Mouse (Mus musculus) forebrain, embryonic 11.5 days (tissue): ENCODE measurements around the gene Mark3. TPM values are rescaled to one million over a fixed set of nuclear protein-coding genes. Genes with fewer than 3 reads are reported as not detected.
A peak's percentile ranks its signal among the peaks of the same experiment; 100 is the strongest.

Experiments used
- ATAC-seq: fragments of 200-750 bp; cut with Nextera tagmentation; replicated peaks from 2 replicates; pipeline ENCODE4 v1.8.0; 2017; ENCODE audit warnings: moderate TSS enrichment; ENCODE audit not compliant: low FRiP score
- DNase-seq: peaks from one replicate; pipeline ENCODE4 v3.0.0-alpha.2; 2017; ENCODE audit warnings: low spot score
- H3K27ac ChIP-seq: fragments of 300-500 bp; sonication (generic); 2 replicates; pipeline ENCODE4 v1.5.1; 2014; ENCODE audit warnings: low read depth, low read length
- H3K27me3 ChIP-seq: fragments of 300-500 bp; sonication (generic); 2 replicates; pipeline ENCODE4 v1.6.1; 2014; ENCODE audit warnings: mild to moderate bottlenecking, low read length, mixed read lengths; ENCODE audit not compliant: control insufficient read depth, insufficient read depth
- H3K36me3 ChIP-seq: fragments of 300-500 bp; sonication (generic); 2 replicates; pipeline ENCODE4 v1.6.1; 2014; ENCODE audit warnings: mild to moderate bottlenecking, low read length, moderate library complexity, mixed read lengths; ENCODE audit not compliant: control insufficient read depth, insufficient read depth
- H3K4me1 ChIP-seq: fragments of 300-500 bp; sonication (generic); replicated peaks from 2 replicates; pipeline ENCODE4 v1.6.1; 2014; ENCODE audit warnings: low read length, mixed read lengths; ENCODE audit not compliant: control insufficient read depth, insufficient read depth
- H3K4me2 ChIP-seq: fragments of 300-500 bp; sonication (generic); 2 replicates; pipeline ENCODE4 v1.6.1; 2014; ENCODE audit warnings: low read depth, mild to moderate bottlenecking, low read length, moderate library complexity, mixed read lengths; ENCODE audit not compliant: severe bottlenecking
- H3K4me3 ChIP-seq: fragments of 300-500 bp; sonication (generic); 2 replicates; pipeline ENCODE4 v1.5.1; 2014; ENCODE audit warnings: low read depth, low read length
- H3K9ac ChIP-seq: fragments of 300-500 bp; sonication (generic); 2 replicates; pipeline ENCODE4 v1.6.1; 2014; ENCODE audit warnings: low read length
- H3K9me3 ChIP-seq: fragments of 300-500 bp; sonication (generic); 2 replicates; pipeline ENCODE4 v1.6.1; 2016; ENCODE audit warnings: low read length, mixed read lengths; ENCODE audit not compliant: control insufficient read depth
- WGBS: fragments of 180-500 bp; shearing (Covaris S2); extraction: QIAGEN DNeasy Blood & Tissue Kit; methylation state at CpG from one replicate; pipeline ENCODE4 v1.1.7; 2014; 5-methylcytosine and 5-hydroxymethylcytosine counted together
- polyA plus RNA-seq: library from polyadenylated mRNA; unstranded; fragments of >200 nt; fragmentation: Nextera tagmentation; extraction: Ambion mirVana; gene quantifications from 2 replicates; pipeline ENCODE4 v1.2.1, GENCODE M21; 2014

Gene Mark3
- polyA plus RNA-seq, 1 experiment from 2014 or later = 69.1 TPM

GRCm38 (mm10) chr12:111688069-111688428 is 113.7 kb downstream of the Mark3 start:
- no peak overlapping the region for H3K4me3 ChIP-seq

GRCm38 (mm10) chr12:111689426-111689825 is 115.1 kb downstream of the Mark3 start:
- DNase-seq (no peak), ATAC-seq (no peak)
- no peak overlapping the region for H3K9ac ChIP-seq
- H3K36me3 ChIP-seq = no peaks in the 10 kb centered on the region
- H3K9me3 ChIP-seq = no peaks in the 10 kb centered on the region
- H3K4me2 ChIP-seq = no peak overlapping the region
- no peaks in the 10 kb centered on the region for H3K27me3 ChIP-seq
- WGBS = 90% methylated on average over 11 of the region's 11 CpGs
- H3K4me3 ChIP-seq = no peak overlapping the region
- H3K4me1 ChIP-seq = peaks cover 45% of the 10 kb centered on the region
- H3K27ac ChIP-seq = no peak overlapping the region

More at GRCm38 (mm10) chr12:111688069-111688428, 113.7 kb downstream of the Mark3 start:
- Histone ChIP-seq H3K4me2 (no peak overlapping the region), H3K4me1 (peaks cover 34% of the 10 kb centered on the region), H3K27ac (peak overlapping the region; percentile 68; the same call in 1 of the 2 replicates), H3K36me3 (no peaks in the 10 kb centered on the region; the same call in 1 of the 2 replicates), H3K9me3 (no peaks in the 10 kb centered on the region), H3K27me3 (no peaks in the 10 kb centered on the region), H3K9ac (peak overlapping the region; percentile 52; the same call in 1 of the 2 replicates)
- WGBS = 31% methylated on average over 2 of the region's 2 CpGs
- DNase-seq = no peak
- ATAC-seq = no peak

DNA sequence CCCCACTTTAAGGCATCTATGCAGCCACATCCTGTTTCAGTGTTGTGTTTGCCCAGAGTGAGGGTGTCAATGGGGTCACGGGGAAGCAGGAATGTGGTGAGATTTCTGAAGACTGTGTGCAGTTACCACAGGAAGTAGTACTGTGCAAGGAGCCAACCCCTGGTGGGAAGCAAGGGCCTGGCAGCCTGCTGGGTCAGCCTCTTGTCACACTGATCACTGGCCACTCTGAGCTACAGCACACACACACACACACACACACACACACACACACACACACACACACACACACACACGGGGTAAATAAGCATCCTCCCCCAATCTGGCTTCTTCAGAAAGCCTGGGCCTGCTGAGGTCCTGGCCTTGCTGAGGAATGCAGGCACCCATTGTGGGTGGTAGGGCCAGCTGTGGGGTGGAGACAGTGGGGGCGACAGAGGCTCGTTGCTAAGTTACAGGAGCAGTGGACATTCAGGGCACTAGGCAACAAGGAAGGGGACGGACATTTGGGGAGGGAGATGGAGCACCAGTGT is 117.1 kb downstream of the Mark3 start:
- Histone ChIP-seq H3K27ac (peak overlapping the region; percentile 95), H3K4me2 (no peak overlapping the region), H3K4me3 (no peak overlapping the region), H3K4me1 (peaks cover 63% of the 10 kb centered on the region), H3K27me3 (no peaks in the 10 kb centered on the region), H3K9me3 (no peaks in the 10 kb centered on the region), H3K36me3 (no peaks in the 10 kb centered on the region), H3K9ac (peak overlapping the region; percentile 47)
- whole genome bisulfite sequencing = 6% methylated on average over 5 of the region's 5 CpGs
- DNase-seq (peak; percentile 78), ATAC-seq (peak; percentile 19; the same call in 1 of the 2 replicates)

DNA sequence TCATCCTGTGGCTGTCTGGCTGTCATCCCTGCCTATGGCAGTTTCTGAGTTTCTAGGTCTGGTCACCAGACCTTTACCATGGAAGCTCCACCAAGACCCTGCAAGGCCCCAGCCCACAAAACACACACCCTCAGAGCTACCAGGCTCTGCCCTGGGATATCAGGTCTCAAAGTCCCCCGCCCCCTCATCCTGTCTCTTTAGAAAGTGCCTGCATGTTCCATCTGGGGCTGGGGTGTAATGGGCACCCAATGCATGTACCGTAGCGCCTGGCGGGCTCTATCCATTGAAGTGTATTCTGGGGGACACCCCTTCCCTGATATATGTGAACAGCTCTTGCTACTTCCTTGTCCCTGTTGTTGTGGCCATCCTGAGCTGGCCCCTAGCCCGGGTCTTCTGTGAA is 118.6 kb downstream of the Mark3 start:
- ATAC-seq = no peak
- Histone ChIP-seq H3K4me1 (peaks cover 56% of the 10 kb centered on the region), H3K27ac (peak overlapping the region; percentile 95), H3K27me3 (no peaks in the 10 kb centered on the region), H3K36me3 (no peaks in the 10 kb centered on the region), H3K9ac (peak overlapping the region; percentile 58), H3K4me2 (peak overlapping the region; percentile 40; the same call in 1 of the 2 replicates), H3K9me3 (no peaks in the 10 kb centered on the region), H3K4me3 (no peak overlapping the region)
- 73% methylated on average over 5 of the region's 5 CpGs for WGBS
- DNase-seq = no peak

GRCm38 (mm10) chr12:111693341-111694270 is 119.3 kb downstream of the Mark3 start:
- Histone ChIP-seq H3K27ac (peak overlapping the region; percentile 95), H3K4me1 (peaks cover 53% of the 10 kb centered on the region), H3K36me3 (no peaks in the 10 kb centered on the region), H3K4me2 (peak overlapping the region; percentile 40), H3K9ac (peak overlapping the region; percentile 58), H3K9me3 (no peaks in the 10 kb centered on the region), H3K27me3 (no peaks in the 10 kb centered on the region), H3K4me3 (peak overlapping the region; percentile 5; the same call in 1 of the 2 replicates)
- ATAC-seq (peak; percentile 92), DNase-seq (peak; percentile 94)
- WGBS = 10% methylated on average over 18 of the region's 18 CpGs

- Histone ChIP-seq H3K9ac (peak overlapping the region; percentile 58), H3K4me1 (peaks cover 53% of the 10 kb centered on the region), H3K9me3 (no peaks in the 10 kb centered on the region), H3K4me3 (peak overlapping the region; percentile 5; the same call in 1 of the 2 replicates), H3K27me3 (no peaks in the 10 kb centered on the region), H3K27ac (peak overlapping the region; percentile 95), H3K4me2 (peak overlapping the region; percentile 40), H3K36me3 (no peaks in the 10 kb centered on the region)
- WGBS = 1% methylated on average over 12 of the region's 12 CpGs
- peak; percentile 78 for DNase-seq
- no peak; the same call in 1 of the 2 replicates for ATAC-seq
Measured at GRCm38 (mm10) chr12:111694271-111694781, 120.0 kb downstream of the Mark3 start.

GRCm38 (mm10) chr12:111694880-111695804 is 120.8 kb downstream of the Mark3 start:
- ATAC-seq = peak; percentile 33
- Histone ChIP-seq H3K9ac (peak overlapping the region; percentile 58), H3K4me2 (peak overlapping the region; percentile 40; the same call in 1 of the 2 replicates), H3K27me3 (no peaks in the 10 kb centered on the region), H3K4me1 (peaks cover 53% of the 10 kb centered on the region), H3K36me3 (no peaks in the 10 kb centered on the region), H3K4me3 (no peak overlapping the region), H3K9me3 (no peaks in the 10 kb centered on the region), H3K27ac (peak overlapping the region; percentile 95)
- WGBS = 35% methylated on average over 13 of the region's 13 CpGs
- DNase-seq = peak; percentile 79

GRCm38 (mm10) chr12:111696239-111696638 is 121.9 kb downstream of the Mark3 start:
- H3K4me1 ChIP-seq = peaks cover 47% of the 10 kb centered on the region
- H3K36me3 ChIP-seq = no peaks in the 10 kb centered on the region
- no peak overlapping the region for H3K4me2 ChIP-seq
- ATAC-seq (no peak), DNase-seq (peak; percentile 86)
- H3K27me3 ChIP-seq = no peaks in the 10 kb centered on the region
- peak overlapping the region; percentile 58; the same call in 1 of the 2 replicates for H3K9ac ChIP-seq
- peak overlapping the region; percentile 95 for H3K27ac ChIP-seq
- H3K9me3 ChIP-seq = no peaks in the 10 kb centered on the region
- H3K4me3 ChIP-seq = no peak overlapping the region
- WGBS = 23% methylated on average over 6 of the region's 6 CpGs
